15 mouse cellular contexts compared by ENCODE assay signal in genomic region chr15:6384027-6384426, GRCm38 (mm10).
DNase-seq lines count a peak whose midpoint lies in the region; ATAC-seq and TF ChIP-seq lines count a peak whose summit lies in the region.
"Had no signal": no experiment of that assay in that cellular context is flagged by ENCODE, and none has a peak within 500 bp of the region (broad histone marks: within the 10 kb centered on the region; RNA-seq: fewer than 3 reads in every experiment).

No protein-coding gene starts in this region.

- no peak for TF ChIP-seq CTCF in C2C12 (IDR thresholded peaks at IDR 0.05; ENCODE audit: control insufficient read depth, insufficient read depth, insufficient read length)

- H3ac ChIP-seq in C2C12 (ENCODE audit: control insufficient read depth, insufficient read length, low read depth), result no peak overlapping the region

- WGBS in heart, embryonic 13.5 days, result 22% methylated on average over 6 of the region's 6 CpGs
- 14% methylated on average over 6 of the region's 6 CpGs for WGBS in intestine, embryonic 16.5 days
- 28% methylated on average over 6 of the region's 6 CpGs for WGBS in limb, embryonic 13.5 days
- WGBS in midbrain, embryonic 16.5 days, result 25% methylated on average over 6 of the region's 6 CpGs

- H3K36me3 ChIP-seq in heart, embryonic 13.5 days, result no peaks in the 10 kb centered on the region
- peaks cover 5% of the 10 kb centered on the region for H3K36me3 ChIP-seq in C2C12 (ENCODE audit: control insufficient read depth, insufficient read depth)
- no peaks in the 10 kb centered on the region for H3K36me3 ChIP-seq in intestine, embryonic 16.5 days (ENCODE audit: control insufficient read depth, insufficient read depth, low read length)
- H3K36me3 ChIP-seq in limb, embryonic 13.5 days, result no peaks in the 10 kb centered on the region
- H3K36me3 ChIP-seq in midbrain, embryonic 16.5 days (ENCODE audit: control insufficient read depth, insufficient read depth, low read length), result no peaks in the 10 kb centered on the region
- H3K36me3 ChIP-seq: forebrain, embryonic 10.5 days; midbrain, embryonic 12.5 days; neural tube, embryonic 12.5 days had no signal

- no peak overlapping the region for H3K9ac ChIP-seq in heart, embryonic 13.5 days
- H3K9ac ChIP-seq in intestine, embryonic 16.5 days (ENCODE audit: low read depth, low read length), result no peak overlapping the region
- no peak overlapping the region for H3K9ac ChIP-seq in limb, embryonic 13.5 days
- no peak overlapping the region for H3K9ac ChIP-seq in midbrain, embryonic 16.5 days (ENCODE audit: low read depth, low read length)
- H3K9ac ChIP-seq: midbrain, embryonic 12.5 days; neural tube, embryonic 12.5 days had no signal

- no peak for ATAC-seq in heart, embryonic 13.5 days (ENCODE audit: extremely low read depth, insufficient number of reproducible peaks, low FRiP score, low TSS enrichment)
- peak; percentile 34 for ATAC-seq in intestine, embryonic 16.5 days
- ATAC-seq in limb, embryonic 13.5 days (ENCODE audit: low FRiP score, low read depth), result no peak
- no peak for ATAC-seq in midbrain, embryonic 16.5 days

- peaks cover 15% of the 10 kb centered on the region for H3K79me3 ChIP-seq in C2C12 (ENCODE audit: low read depth)

- no peak for DNase-seq in heart, postnatal 4 days
- DNase-seq in cerebellum, adult 11 months, result no peak
- no peak for DNase-seq in cerebellum, postnatal 14 days
- DNase-seq: adrenal gland, postnatal 25 days; cerebellum, adult 18-20 months; embryo, embryonic 11 days; thymus, postnatal 36 days had no signal

- H3K79me2 ChIP-seq in C2C12 (ENCODE audit: control insufficient read depth, insufficient read depth), result peaks cover 24% of the 10 kb centered on the region

- H3K27me3 ChIP-seq in heart, embryonic 13.5 days (replicated peaks), result no peaks in the 10 kb centered on the region
- H3K27me3 ChIP-seq in C2C12 (ENCODE audit: control insufficient read depth, insufficient read depth, insufficient read length), result no peaks in the 10 kb centered on the region
- H3K27me3 ChIP-seq in intestine, embryonic 16.5 days (replicated peaks; ENCODE audit: control insufficient read depth, insufficient read depth, low read length), result no peaks in the 10 kb centered on the region
- no peaks in the 10 kb centered on the region for H3K27me3 ChIP-seq in limb, embryonic 13.5 days
- H3K27me3 ChIP-seq in midbrain, embryonic 16.5 days (ENCODE audit: control insufficient read depth, insufficient read depth, low read depth, low read length), result no peaks in the 10 kb centered on the region
- H3K27me3 ChIP-seq: neural tube, embryonic 12.5 days had no signal

- no peak overlapping the region for H3K4me3 ChIP-seq in heart, embryonic 13.5 days
- no peak overlapping the region for H3K4me3 ChIP-seq in C2C12 (ENCODE audit: insufficient read depth, poor library complexity, severe bottlenecking)
- no peak overlapping the region for H3K4me3 ChIP-seq in intestine, embryonic 16.5 days (ENCODE audit: low read length)
- H3K4me3 ChIP-seq in limb, embryonic 13.5 days, result no peak overlapping the region
- no peak overlapping the region for H3K4me3 ChIP-seq in midbrain, embryonic 16.5 days (ENCODE audit: low read depth, low read length)
- H3K4me3 ChIP-seq: forebrain, embryonic 10.5 days; midbrain, embryonic 12.5 days; neural tube, embryonic 12.5 days had no signal

- peak overlapping the region; percentile 54; the same call in 1 of the 2 replicates for H3K27ac ChIP-seq in heart, embryonic 13.5 days (replicated peaks)
- no peak overlapping the region for H3K27ac ChIP-seq in intestine, embryonic 16.5 days (ENCODE audit: low read length)
- H3K27ac ChIP-seq in limb, embryonic 13.5 days, result peak overlapping the region; percentile 11; the same call in 1 of the 2 replicates
- no peak overlapping the region for H3K27ac ChIP-seq in midbrain, embryonic 16.5 days (ENCODE audit: low read length)
- H3K27ac ChIP-seq: forebrain, embryonic 10.5 days; midbrain, embryonic 12.5 days; neural tube, embryonic 12.5 days had no signal

- H3K4me1 ChIP-seq in heart, embryonic 13.5 days, result peaks cover 44% of the 10 kb centered on the region
- H3K4me1 ChIP-seq in intestine, embryonic 16.5 days (ENCODE audit: control insufficient read depth, insufficient read depth, low read length), result peaks cover 9% of the 10 kb centered on the region
- H3K4me1 ChIP-seq in limb, embryonic 13.5 days, result peaks cover 34% of the 10 kb centered on the region
- peaks cover 6% of the 10 kb centered on the region for H3K4me1 ChIP-seq in midbrain, embryonic 16.5 days (ENCODE audit: control insufficient read depth, insufficient read depth, low read length)

- H3K9me3 ChIP-seq in heart, embryonic 13.5 days, result no peaks in the 10 kb centered on the region
- no peaks in the 10 kb centered on the region for H3K9me3 ChIP-seq in intestine, embryonic 16.5 days (ENCODE audit: control insufficient read depth, low read length)
- no peaks in the 10 kb centered on the region for H3K9me3 ChIP-seq in limb, embryonic 13.5 days
- H3K9me3 ChIP-seq in midbrain, embryonic 16.5 days (replicated peaks; ENCODE audit: control insufficient read depth, low read length, poor library complexity, severe bottlenecking), result no peaks in the 10 kb centered on the region
- H3K9me3 ChIP-seq: forebrain, embryonic 10.5 days; midbrain, embryonic 12.5 days; neural tube, embryonic 12.5 days had no signal

- peak overlapping the region; percentile 31 for H3K4me2 ChIP-seq in heart, embryonic 13.5 days
- no peak overlapping the region for H3K4me2 ChIP-seq in intestine, embryonic 16.5 days (ENCODE audit: low read depth, low read length)
- peak overlapping the region; percentile 12 for H3K4me2 ChIP-seq in limb, embryonic 13.5 days (replicated peaks)
- H3K4me2 ChIP-seq in midbrain, embryonic 16.5 days (ENCODE audit: low read length), result no peak overlapping the region
- H3K4me2 ChIP-seq: midbrain, embryonic 12.5 days; neural tube, embryonic 12.5 days had no signal

TF ChIP-seq in C2C12, 6 proteins besides CTCF, POLR2A, EP300 and RAD21:
- TF ChIP-seq USF1 (IDR thresholded peaks at IDR 0.05; ENCODE audit: low read depth) (no peak), MYOG (IDR thresholded peaks at IDR 0.05; ENCODE audit: control insufficient read depth, extremely low read depth, insufficient read length) (no peak), MAX (IDR thresholded peaks at IDR 0.05) (peak; percentile 26), FOSL1 (IDR thresholded peaks at IDR 0.05; ENCODE audit: insufficient read depth, low read length, poor library complexity, severe bottlenecking) (peak; percentile 32), MYOD1 (IDR thresholded peaks at IDR 0.05; ENCODE audit: control insufficient read depth, insufficient read length, low read depth) (no peak)

Comparison
In these comparisons a context has a peak if more than half of its experiments do, and no peak if none do; other contexts are left out.
1. H3K27ac ChIP-seq: peak in heart, embryonic 13.5 days (single experiment) and limb, embryonic 13.5 days (single experiment); none in intestine, embryonic 16.5 days (single experiment) and midbrain, embryonic 16.5 days (single experiment).
2. H3K4me2 ChIP-seq: peak in heart, embryonic 13.5 days (single experiment) and limb, embryonic 13.5 days (single experiment); none in intestine, embryonic 16.5 days (single experiment) and midbrain, embryonic 16.5 days (single experiment).